Mouse (Mus musculus) intestine, embryonic 16.5 days (tissue): ENCODE measurements around the gene St7. TPM values are rescaled to one million over a fixed set of nuclear protein-coding genes. Genes with fewer than 3 reads are reported as not detected.

Experiments
- ATAC-seq: fragments of 200-750 bp; cut with Nextera tagmentation; 2 replicates; pipeline ENCODE4 v1.8.0; 2017; ENCODE audit warnings: moderate TSS enrichment, moderate library complexity
- H3K27ac ChIP-seq: fragments of 300-500 bp; sonication (generic); 2 replicates; pipeline ENCODE4 v1.5.1; 2014; ENCODE audit warnings: mild to moderate bottlenecking, low read length
- H3K27me3 ChIP-seq: fragments of 300-500 bp; sonication (generic); replicated peaks from 2 replicates; pipeline ENCODE4 v1.6.1; 2014; ENCODE audit warnings: low read length, control low read depth, mixed read lengths; ENCODE audit not compliant: control insufficient read depth, insufficient read depth
- H3K36me3 ChIP-seq: fragments of 300-500 bp; sonication (generic); 2 replicates; pipeline ENCODE4 v1.6.1; 2014; ENCODE audit warnings: low read length, control low read depth; ENCODE audit not compliant: control insufficient read depth, insufficient read depth
- H3K4me1 ChIP-seq: fragments of 300-500 bp; sonication (generic); 2 replicates; pipeline ENCODE4 v1.6.1; 2014; ENCODE audit warnings: low read length, control low read depth, mixed read lengths; ENCODE audit not compliant: control insufficient read depth, insufficient read depth
- H3K4me2 ChIP-seq: fragments of 300-500 bp; sonication (generic); 2 replicates; pipeline ENCODE4 v1.6.1; 2014; ENCODE audit warnings: low read depth, low read length, control low read depth
- H3K4me3 ChIP-seq: fragments of 300-500 bp; sonication (generic); 2 replicates; pipeline ENCODE4 v1.5.1; 2014; ENCODE audit warnings: mild to moderate bottlenecking, low read length
- H3K9ac ChIP-seq: fragments of 300-500 bp; sonication (generic); 2 replicates; pipeline ENCODE4 v1.6.1; 2014; ENCODE audit warnings: low read depth, low read length
- H3K9me3 ChIP-seq: fragments of 300-500 bp; sonication (generic); 2 replicates; pipeline ENCODE4 v1.6.1; 2016; ENCODE audit warnings: low read length, control low read depth; ENCODE audit not compliant: control insufficient read depth
- WGBS: fragments of 180-500 bp; shearing (Covaris S2); extraction: QIAGEN DNeasy Blood & Tissue Kit; methylation state at CpG from one replicate; pipeline ENCODE4 v1.1.7; 2014; 5-methylcytosine and 5-hydroxymethylcytosine counted together
- polyA plus RNA-seq: library from polyadenylated mRNA; unstranded; fragments of >200 nt; fragmentation: Nextera tagmentation; extraction: Ambion mirVana; gene quantifications from 2 replicates; pipeline ENCODE4 v1.2.1, GENCODE M21; 2015

St7 gene
- polyA plus RNA-seq, 1 experiment from 2014 or later, result 20.5 TPM

- Histone ChIP-seq H3K4me3 (no peak overlapping the region), H3K4me2 (no peak overlapping the region), H3K36me3 (no peaks in the 10 kb centered on the region), H3K27me3 (no peaks in the 10 kb centered on the region), H3K9ac (no peak overlapping the region), H3K27ac (no peak overlapping the region), H3K9me3 (no peaks in the 10 kb centered on the region), H3K4me1 (0 out of 2 replicates have a peak, but pooled peaks cover 3% of the 10 kb centered on the region)
- no peak for ATAC-seq
- WGBS, result 84% methylated on average over 5 of the region's 5 CpGs
Measured at GRCm38 (mm10) chr6:17949103-17949502, 256.4 kb downstream of the St7 start.

DNA sequence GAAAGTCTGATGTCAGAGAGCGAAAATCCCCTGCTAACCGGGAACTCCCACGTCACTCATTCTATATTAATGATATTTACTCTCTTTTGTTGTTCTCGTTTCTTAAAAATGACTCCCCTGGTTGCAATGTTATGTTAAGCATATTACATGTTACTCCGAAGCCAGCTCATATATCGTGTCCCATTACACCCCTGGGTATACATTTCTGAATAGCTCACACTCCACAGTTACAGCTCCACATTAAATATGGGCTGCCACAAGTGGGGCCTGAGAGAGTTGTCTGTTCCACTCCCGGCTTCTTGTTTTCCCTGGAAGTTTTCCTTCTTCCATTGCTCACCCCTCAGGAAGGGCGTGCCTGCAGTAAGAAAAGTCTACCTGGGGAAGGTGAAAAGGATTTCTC, 259.0 kb downstream of the St7 start:
- Histone ChIP-seq H3K4me2 (no peak overlapping the region), H3K4me3 (no peak overlapping the region), H3K9ac (no peak overlapping the region), H3K9me3 (no peaks in the 10 kb centered on the region), H3K27me3 (no peaks in the 10 kb centered on the region), H3K4me1 (no peaks in the 10 kb centered on the region), H3K36me3 (no peaks in the 10 kb centered on the region), H3K27ac (no peak overlapping the region)
- WGBS, result 88% methylated on average over 8 of the region's 8 CpGs
- ATAC-seq, result no peak

DNA sequence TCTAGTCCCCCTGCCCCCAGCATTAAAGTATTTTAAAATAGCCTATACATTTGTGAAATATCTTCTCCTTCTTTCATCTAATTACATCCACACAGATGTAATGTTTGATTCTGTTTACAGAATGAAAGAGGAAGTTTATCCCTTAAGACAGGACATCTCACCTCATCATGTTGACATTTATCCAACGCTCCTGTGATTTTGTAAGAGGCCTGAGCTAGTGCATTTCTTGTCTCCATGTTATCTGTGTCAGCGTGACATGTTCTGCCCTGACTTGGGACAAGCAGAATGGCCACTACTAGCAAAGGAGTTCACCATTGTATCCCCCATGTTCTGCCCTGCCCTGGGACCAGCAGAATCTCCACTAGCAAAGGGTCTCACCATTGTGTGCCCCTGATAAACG, 270.7 kb downstream of the St7 start:
- no peaks in the 10 kb centered on the region for H3K9me3 ChIP-seq
- no peak overlapping the region for H3K4me2 ChIP-seq
- H3K27ac ChIP-seq, result no peak overlapping the region
- H3K27me3 ChIP-seq, result no peaks in the 10 kb centered on the region
- no peak for ATAC-seq
- H3K9ac ChIP-seq, result no peak overlapping the region
- H3K4me3 ChIP-seq, result no peak overlapping the region
- 80% methylated on average over 3 of the region's 3 CpGs for WGBS
- H3K4me1 ChIP-seq, result no peaks in the 10 kb centered on the region
- H3K36me3 ChIP-seq, result no peaks in the 10 kb centered on the region

GRCm38 (mm10) chr6:17968467-17969144, 275.9 kb downstream of the St7 start:
- Histone ChIP-seq H3K27me3 (no peaks in the 10 kb centered on the region), H3K4me2 (no peak overlapping the region), H3K4me3 (no peak overlapping the region), H3K9ac (no peak overlapping the region), H3K4me1 (no peaks in the 10 kb centered on the region), H3K9me3 (no peaks in the 10 kb centered on the region), H3K27ac (no peak overlapping the region), H3K36me3 (no peaks in the 10 kb centered on the region)
- WGBS, result 72% methylated on average over 1 of the region's 1 CpGs
- ATAC-seq, result no peak

- Histone ChIP-seq H3K9ac (no peak overlapping the region), H3K36me3 (no peaks in the 10 kb centered on the region), H3K9me3 (no peaks in the 10 kb centered on the region), H3K4me1 (no peaks in the 10 kb centered on the region), H3K4me3 (no peak overlapping the region), H3K27me3 (no peaks in the 10 kb centered on the region), H3K4me2 (no peak overlapping the region), H3K27ac (no peak overlapping the region)
- 86% methylated on average over 1 of the region's 1 CpGs for WGBS
- ATAC-seq, result no peak
Measured at GRCm38 (mm10) chr6:17969815-17970214, 277.1 kb downstream of the St7 start.

- Histone ChIP-seq H3K27ac (no peak overlapping the region), H3K4me1 (no peaks in the 10 kb centered on the region), H3K4me2 (no peak overlapping the region), H3K9ac (no peak overlapping the region), H3K4me3 (no peak overlapping the region), H3K36me3 (no peaks in the 10 kb centered on the region), H3K27me3 (no peaks in the 10 kb centered on the region), H3K9me3 (no peaks in the 10 kb centered on the region)
- no peak for ATAC-seq
Measured at GRCm38 (mm10) chr6:17971393-17971792, 278.7 kb downstream of the St7 start.

DNA sequence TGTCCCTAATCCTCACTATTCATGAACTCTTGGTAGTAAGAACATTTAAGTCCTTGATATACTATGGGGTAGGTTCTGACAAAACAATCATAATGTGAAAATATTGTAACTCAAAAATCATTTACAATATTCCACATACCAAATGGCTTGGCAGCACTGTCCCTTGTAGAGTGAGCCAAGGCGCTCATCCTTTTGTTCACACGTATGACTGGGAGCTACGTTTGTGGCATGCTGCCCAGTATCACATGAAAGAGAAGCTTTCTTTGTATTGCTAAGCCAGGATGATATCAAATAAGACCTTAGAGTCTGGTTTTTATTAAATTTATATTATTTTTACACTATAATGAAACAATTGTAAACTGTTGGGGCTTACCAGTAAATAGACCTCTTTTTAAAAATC, 281.7 kb downstream of the St7 start:
- ATAC-seq, result no peak
- 85% methylated on average over 3 of the region's 3 CpGs for WGBS
- H3K9me3 ChIP-seq, result no peaks in the 10 kb centered on the region
- H3K36me3 ChIP-seq, result no peaks in the 10 kb centered on the region
- H3K27ac ChIP-seq, result no peak overlapping the region
- H3K9ac ChIP-seq, result no peak overlapping the region
- H3K4me2 ChIP-seq, result no peak overlapping the region
- no peaks in the 10 kb centered on the region for H3K27me3 ChIP-seq
- no peak overlapping the region for H3K4me3 ChIP-seq
- H3K4me1 ChIP-seq, result no peaks in the 10 kb centered on the region

GRCm38 (mm10) chr6:17977165-17977564, 284.4 kb downstream of the St7 start:
- Histone ChIP-seq H3K4me2 (no peak overlapping the region), H3K9me3 (no peaks in the 10 kb centered on the region), H3K27ac (no peak overlapping the region), H3K36me3 (no peaks in the 10 kb centered on the region), H3K27me3 (no peaks in the 10 kb centered on the region), H3K4me1 (no peaks in the 10 kb centered on the region), H3K9ac (no peak overlapping the region), H3K4me3 (no peak overlapping the region)
- ATAC-seq, result no peak
- 57% methylated on average over 1 of the region's 1 CpGs for WGBS

DNA sequence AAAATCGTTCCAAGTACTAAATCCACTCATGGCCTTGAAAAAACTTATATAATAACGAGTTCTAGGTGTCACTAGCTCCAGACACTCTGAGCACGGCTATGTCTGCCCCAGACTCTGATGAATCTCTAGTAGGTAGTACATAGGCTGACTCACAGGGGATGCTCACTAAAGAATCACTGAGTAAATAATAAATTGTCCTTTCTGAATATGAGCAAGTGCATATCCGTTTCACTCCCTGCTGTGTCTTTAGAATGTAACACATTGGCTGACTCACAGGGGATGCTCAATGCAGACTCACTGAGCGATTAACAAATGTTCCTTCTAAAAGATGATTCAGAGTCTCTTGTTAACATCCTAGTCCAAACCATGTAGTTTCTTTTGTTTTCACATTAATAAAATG, 285.6 kb downstream of the St7 start:
- Histone ChIP-seq H3K36me3 (no peaks in the 10 kb centered on the region), H3K4me1 (no peaks in the 10 kb centered on the region), H3K27me3 (no peaks in the 10 kb centered on the region), H3K9ac (no peak overlapping the region), H3K27ac (no peak overlapping the region), H3K4me3 (no peak overlapping the region), H3K9me3 (no peaks in the 10 kb centered on the region), H3K4me2 (no peak overlapping the region)
- ATAC-seq, result no peak
- 78% methylated on average over 5 of the region's 5 CpGs for WGBS

- no peak overlapping the region for H3K4me2 ChIP-seq
- H3K9me3 ChIP-seq, result no peaks in the 10 kb centered on the region
- no peak for ATAC-seq
- H3K9ac ChIP-seq, result no peak overlapping the region
- 84% methylated on average over 3 of the region's 3 CpGs for WGBS
- H3K27ac ChIP-seq, result no peak overlapping the region
- no peaks in the 10 kb centered on the region for H3K36me3 ChIP-seq
- no peaks in the 10 kb centered on the region for H3K27me3 ChIP-seq
- H3K4me1 ChIP-seq, result no peaks in the 10 kb centered on the region
- no peak overlapping the region for H3K4me3 ChIP-seq
Measured at GRCm38 (mm10) chr6:17978881-17979280, 286.1 kb downstream of the St7 start.
